Mouse (Mus musculus) cerebellum, adult 2 months (tissue): Measurements from ENCODE around the gene Stambpl1.

Source experiments
- CTCF ChIP-seq: fragments of 200-500 bp; IDR thresholded peaks from 2 replicates; pipeline ENCODE4 v1.5.1; 2011; ENCODE audit warnings: low read depth, mild to moderate bottlenecking, control low read depth, low read length, moderate library complexity, borderline replicate concordance; ENCODE audit not compliant: insufficient read depth
- POLR2A ChIP-seq: fragments of 200-500 bp; IDR thresholded peaks from 2 replicates; pipeline ENCODE4 v1.6.1; 2011; ENCODE audit warnings: low read length, control low read depth, borderline replicate concordance; ENCODE audit not compliant: insufficient read depth

GRCm38 (mm10) chr19:34169121-34169520 lies 22.9 kb upstream of the Stambpl1 start:
- TF ChIP-seq POLR2A, result no peak
- no peak for TF ChIP-seq CTCF
